Comparison of ENCODE assay signal across 8 mouse cellular contexts in the genomic region with DNA sequence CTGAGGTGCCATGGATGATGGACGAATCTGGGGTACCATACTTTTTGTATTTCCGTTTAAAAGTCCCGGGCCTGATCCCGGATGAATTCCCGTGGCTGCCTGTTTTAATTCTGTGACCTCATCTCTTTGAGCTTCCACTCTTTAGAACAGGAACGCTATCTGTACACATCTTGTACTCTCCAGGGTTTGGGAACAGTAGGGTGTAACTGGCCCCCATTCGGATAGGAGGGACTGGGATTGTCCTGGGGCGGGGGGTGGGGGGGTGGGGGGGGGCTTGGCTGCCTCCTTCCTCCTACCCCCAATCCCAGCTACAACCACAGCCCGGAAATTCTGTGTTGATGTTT. TPM values are rescaled to one million over a fixed set of nuclear protein-coding genes. Genes with fewer than 3 reads are reported as not detected.
DNase-seq lines count a peak whose midpoint lies in the region; ATAC-seq and TF ChIP-seq lines count a peak whose summit lies in the region.

No protein-coding gene starts in this region.

- TF ChIP-seq POLR2A in bone marrow, adult 2 months (IDR thresholded peaks at IDR 0.05; ENCODE audit: borderline replicate concordance, control insufficient read depth, low read depth, low read length): no peak

- no peaks in the 10 kb centered on the region for H3K9me3 ChIP-seq in heart, embryonic 14.5 days (ENCODE audit: control insufficient read depth, low read length)
- H3K9me3 ChIP-seq in hindbrain, embryonic 12.5 days (replicated peaks): no peaks in the 10 kb centered on the region

- no peaks in the 10 kb centered on the region for H3K36me3 ChIP-seq in heart, embryonic 14.5 days (ENCODE audit: control insufficient read depth, insufficient read depth, low read length)
- H3K36me3 ChIP-seq in hindbrain, embryonic 12.5 days: no peaks in the 10 kb centered on the region

- H3K27me3 ChIP-seq in heart, embryonic 14.5 days (ENCODE audit: control insufficient read depth, insufficient read depth, low read length): no peaks in the 10 kb centered on the region
- peaks cover 11% of the 10 kb centered on the region; the same call in 1 of the 2 replicates for H3K27me3 ChIP-seq in hindbrain, embryonic 12.5 days

- no peak for DNase-seq in heart, postnatal 10 days
- DNase-seq in lung, postnatal 25 days (ENCODE audit: low spot score): peak; percentile 82
- DNase-seq in cerebellum, adult 8-10 months: no peak
- no peak for DNase-seq in frontal cortex, postnatal 14 days (ENCODE audit: low spot score in 2 of 2)

- H3K4me2 ChIP-seq in heart, embryonic 14.5 days (ENCODE audit: low read length): peak overlapping the region; percentile 77
- peak overlapping the region; percentile 91 for H3K4me2 ChIP-seq in hindbrain, embryonic 12.5 days (replicated peaks)

- H3K27ac ChIP-seq in heart, embryonic 14.5 days (replicated peaks in 1 of 2; ENCODE audit: control insufficient read depth in 1 of 2, insufficient read depth in 1 of 2, low read depth in 2 of 2, low read length in 2 of 2): peak overlapping the region; percentile 81 to 83
- no peak overlapping the region for H3K27ac ChIP-seq in bone marrow, adult 2 months (ENCODE audit: control insufficient read depth, insufficient read depth, low read depth, low read length, poor library complexity)
- no peak overlapping the region for H3K27ac ChIP-seq in hindbrain, embryonic 12.5 days

- 2% methylated on average over 9 of the region's 9 CpGs for WGBS in heart, embryonic 14.5 days
- WGBS in bone marrow, adult 2 months: 42% methylated on average over 9 of the region's 9 CpGs
- 33% methylated on average over 9 of the region's 9 CpGs for WGBS in hindbrain, embryonic 12.5 days

- H3K4me3 ChIP-seq in heart, embryonic 14.5 days (ENCODE audit: control insufficient read depth in 1 of 2, insufficient read depth in 1 of 2, low read depth in 1 of 2, low read length in 2 of 2): peak overlapping the region; percentile 61 to 86
- H3K4me3 ChIP-seq in bone marrow, adult 2 months (replicated peaks; ENCODE audit: control insufficient read depth, low read depth, low read length): peak overlapping the region; percentile 97
- peak overlapping the region; percentile 52; the same call in 1 of the 2 replicates for H3K4me3 ChIP-seq in hindbrain, embryonic 12.5 days

- peak overlapping the region; percentile 78 for H3K9ac ChIP-seq in heart, embryonic 14.5 days (ENCODE audit: low read length)
- H3K9ac ChIP-seq in hindbrain, embryonic 12.5 days: 0 out of 2 replicates have a peak overlapping the region, but pooled peaks have one; percentile 69

- intact Hi-C loops in heart, postnatal 10 days (cut with DNase I): loop anchor here (2.0 kb wide), 1 partner anchor 19 kb away; no protein-coding TSS in a partner anchor

- no peak for ATAC-seq in heart, embryonic 14.5 days (ENCODE audit: insufficient number of reproducible peaks, insufficient read depth, low FRiP score, low read depth)
- ATAC-seq in hindbrain, embryonic 12.5 days (ENCODE audit: low FRiP score): no peak
- ATAC-seq in megakaryocyte-erythroid progenitor cell, adult 5-6 weeks (replicated peaks; ENCODE audit: low FRiP score, low TSS enrichment, poor library complexity, severe bottlenecking): no peak

- no peak for TF ChIP-seq CTCF in bone marrow, adult 2 months (IDR thresholded peaks at IDR 0.05; ENCODE audit: control insufficient read depth, insufficient read depth, low read length)

- H3K4me1 ChIP-seq in heart, embryonic 14.5 days (ENCODE audit: control insufficient read depth in 2 of 2, insufficient read depth in 2 of 2, low read length in 2 of 2): peaks cover 43 to 59% of the 10 kb centered on the region in 2 experiments
- peaks cover 4% of the 10 kb centered on the region for H3K4me1 ChIP-seq in bone marrow, adult 2 months (ENCODE audit: control insufficient read depth, insufficient read depth, low read length)
- H3K4me1 ChIP-seq in hindbrain, embryonic 12.5 days: peaks cover 30% of the 10 kb centered on the region

RNA-seq across cellular contexts. Expression of a gene that starts 1.4 kb away (rescaled TPM):
- polyA plus RNA-seq in heart, embryonic 14.5 days (2014; fragmentation: Nextera tagmentation; extraction: Ambion mirVana): 11.7 and 11.8 TPM in 2 replicates
- total RNA-seq in heart, postnatal 10 days (2021): 10 to 100 TPM; 21.2 to 27.4 TPM
- polyA plus RNA-seq in bone marrow, adult 2 months (2011; ENCODE audit: insufficient read depth, insufficient read length, low replicate concordance, missing spikeins): 35.3 and 102 TPM in 2 replicates
- 6.8 TPM in 2 replicates for polyA plus RNA-seq in hindbrain, embryonic 12.5 days (2016; fragmentation: Nextera tagmentation; extraction: Ambion mirVana)
- 30.2 and 32.2 TPM in 2 replicates for total RNA-seq in megakaryocyte-erythroid progenitor cell, adult 5-6 weeks (2014; fragmentation: Nextera tagmentation)
- 4.5 and 14.7 TPM in 2 replicates for total RNA-seq in megakaryocyte-erythroid progenitor cell, adult 5-6 weeks (2017)

Comparison
In these comparisons a context has a peak if more than half of its experiments do, and no peak if none do; other contexts are left out.
1. H3K27ac ChIP-seq: peak in heart, embryonic 14.5 days (2 of 2); none in bone marrow, adult 2 months (single experiment) and hindbrain, embryonic 12.5 days (single experiment).
2. Peak in every context shown above with its lines, with median percentiles within 50 percentile points of each other: H3K4me3 ChIP-seq.